Mouse (Mus musculus): ENCODE data around the gene Tmem203. TPM values are rescaled to one million over a fixed set of nuclear protein-coding genes. Genes with fewer than 3 reads are reported as not detected.

The Tmem203 gene
- polyA plus RNA-seq, 1 experiment: 16.5 TPM

- no peak for TF ChIP-seq GATA1 (IDR thresholded peaks at IDR 0.05; ENCODE audit: low read length)
Observed at GRCm38 (mm10) chr2:25228431-25228889, 26.8 kb upstream of the Tmem203 start.

GRCm38 (mm10) chr2:25228995-25229530 is 26.2 kb upstream of the Tmem203 start:
- TF ChIP-seq GATA1 (IDR thresholded peaks at IDR 0.05; ENCODE audit: low read length): no peak

GRCm38 (mm10) chr2:25229582-25229981 is 25.7 kb upstream of the Tmem203 start:
- TF ChIP-seq GATA1 (IDR thresholded peaks at IDR 0.05; ENCODE audit: low read length): no peak

- TF ChIP-seq GATA1 (IDR thresholded peaks at IDR 0.05; ENCODE audit: low read length): no peak
Observed at GRCm38 (mm10) chr2:25230581-25230980, 24.7 kb upstream of the Tmem203 start.

GRCm38 (mm10) chr2:25231038-25231437 is 24.2 kb upstream of the Tmem203 start:
- no peak for TF ChIP-seq GATA1 (IDR thresholded peaks at IDR 0.05; ENCODE audit: low read length)

- peak; percentile 66 for TF ChIP-seq GATA1 (IDR thresholded peaks at IDR 0.05; ENCODE audit: low read length)
Observed at GRCm38 (mm10) chr2:25233421-25233820, 21.8 kb upstream of the Tmem203 start.

GRCm38 (mm10) chr2:25234050-25234449 is 21.2 kb upstream of the Tmem203 start, which contains the start of gene Slc34a3:
Gene Slc34a3 (minus strand): TSS chr2:25234364.
- no peak for TF ChIP-seq GATA1 (IDR thresholded peaks at IDR 0.05; ENCODE audit: low read length)

- TF ChIP-seq GATA1 (IDR thresholded peaks at IDR 0.05; ENCODE audit: low read length): no peak
Observed at GRCm38 (mm10) chr2:25234551-25235220, 20.6 kb upstream of the Tmem203 start.

GRCm38 (mm10) chr2:25236614-25237013 is 18.6 kb upstream of the Tmem203 start, which contains the start of gene Rnf224:
Gene Rnf224 (minus strand): TSS chr2:25236787.
- TF ChIP-seq GATA1 (IDR thresholded peaks at IDR 0.05; ENCODE audit: low read length): no peak

- TF ChIP-seq GATA1 (IDR thresholded peaks at IDR 0.05; ENCODE audit: low read length): no peak
Observed at GRCm38 (mm10) chr2:25237522-25237921, 17.7 kb upstream of the Tmem203 start.

GRCm38 (mm10) chr2:25238106-25238505 is 17.1 kb upstream of the Tmem203 start:
- TF ChIP-seq GATA1 (IDR thresholded peaks at IDR 0.05; ENCODE audit: low read length): no peak

GRCm38 (mm10) chr2:25239766-25240165 is 15.5 kb upstream of the Tmem203 start:
- TF ChIP-seq GATA1 (IDR thresholded peaks at IDR 0.05; ENCODE audit: low read length): no peak

GRCm38 (mm10) chr2:25240310-25240709 is 14.9 kb upstream of the Tmem203 start:
- no peak for TF ChIP-seq GATA1 (IDR thresholded peaks at IDR 0.05; ENCODE audit: low read length)

GRCm38 (mm10) chr2:25240723-25241437 is 14.4 kb upstream of the Tmem203 start:
- TF ChIP-seq GATA1 (IDR thresholded peaks at IDR 0.05; ENCODE audit: low read length): no peak

GRCm38 (mm10) chr2:25241438-25241775 is 13.8 kb upstream of the Tmem203 start:
- no peak for TF ChIP-seq GATA1 (IDR thresholded peaks at IDR 0.05; ENCODE audit: low read length)

- no peak for TF ChIP-seq GATA1 (IDR thresholded peaks at IDR 0.05; ENCODE audit: low read length)
Observed at GRCm38 (mm10) chr2:25242101-25242506, 13.1 kb upstream of the Tmem203 start, which contains the start of the genes Rnf208 and Cysrt1. Gene Rnf208 (plus strand): TSS chr2:25242255. Gene Cysrt1 (minus strand): TSS chr2:25242452.

Data from G1E-ER4 (cell line).